Mouse (Mus musculus) CH12.LX (cell line): Measurements from ENCODE around the gene Pitpna. TPM values are rescaled to one million over a fixed set of nuclear protein-coding genes. Genes with fewer than 3 reads are reported as not detected.

Source experiments
- DNase-seq: peaks from one replicate; pipeline ENCODE4 v3.0.0-alpha.2; 2013; ENCODE audit errors: extremely low read depth
- H3K27ac ChIP-seq: 2 replicates; pipeline ENCODE4 v1.5.1; 2012; ENCODE audit warnings: low read depth, mild to moderate bottlenecking, control low read depth, moderate library complexity; ENCODE audit not compliant: insufficient read depth
- H3K27me3 ChIP-seq: replicated peaks from 2 replicates; pipeline ENCODE3; 2012; ENCODE audit warnings: inconsistent platforms
- H3K36me3 ChIP-seq, 2 experiments: replicated peaks in 1 of 2; 2 replicates each; pipeline versions ENCODE3 to v1.6.1; 2012; ENCODE audit warnings: inconsistent platforms in 1 of 2, low read length in 1 of 2, mild to moderate bottlenecking in 1 of 2, mixed read lengths in 1 of 2, moderate library complexity in 1 of 2; ENCODE audit not compliant: control insufficient read depth in 1 of 2, insufficient read depth in 1 of 2
- H3K4me1 ChIP-seq, 2 experiments: 2 replicates each; pipeline ENCODE4 v1.6.1; 2012; ENCODE audit warnings: inconsistent platforms in 1 of 2, moderate library complexity in 1 of 2; ENCODE audit not compliant: insufficient read depth in 2 of 2, control insufficient read depth in 1 of 2
- H3K4me2 ChIP-seq: 2 replicates; pipeline ENCODE4 v1.6.1; 2012; ENCODE audit warnings: low read depth, mild to moderate bottlenecking, control low read depth; ENCODE audit not compliant: poor library complexity, insufficient read depth, severe bottlenecking
- H3K4me3 ChIP-seq, 3 experiments: fragments of 150-350 bp in 1 of 3; sonication (generic) in 1 of 3; replicated peaks in 1 of 3; 2 replicates each; pipeline versions ENCODE3 to v1.5.1; 2011 to 2012; ENCODE audit warnings: low read depth in 2 of 3, low read length in 2 of 3, mild to moderate bottlenecking in 2 of 3, moderate library complexity in 2 of 3, control low read depth in 1 of 3, improper control_type of control experiment in 1 of 3, inconsistent platforms in 1 of 3, mixed read lengths in 1 of 3; ENCODE audit not compliant: poor library complexity in 1 of 3
- H3K79me2 ChIP-seq: replicated peaks from 2 replicates; pipeline ENCODE4 v1.6.1; 2012; ENCODE audit warnings: mild to moderate bottlenecking, moderate library complexity; ENCODE audit not compliant: control insufficient read depth, poor library complexity, insufficient read depth, severe bottlenecking; ENCODE audit errors: extremely low read depth
- H3K9ac ChIP-seq: 2 replicates; pipeline ENCODE4 v1.6.1; 2012; ENCODE audit warnings: low read depth, mild to moderate bottlenecking, control low read depth, moderate library complexity; ENCODE audit not compliant: insufficient read depth
- H3K9me3 ChIP-seq: replicated peaks from 2 replicates; pipeline ENCODE3; 2012; ENCODE audit warnings: low read length, inconsistent platforms, mixed read lengths
- BHLHE40 ChIP-seq: IDR thresholded peaks from 2 replicates; pipeline ENCODE4 v1.6.1; 2011; ENCODE audit warnings: mild to moderate bottlenecking, low read depth, low read length, improper control_type of control experiment
- CHD2 ChIP-seq: IDR thresholded peaks from 2 replicates; pipeline ENCODE4 v1.6.1; 2011; ENCODE audit warnings: low read length, improper control_type of control experiment
- ELF1 ChIP-seq: IDR thresholded peaks from 2 replicates; pipeline ENCODE4 v1.6.1; 2014; ENCODE audit warnings: low read depth, mild to moderate bottlenecking, inconsistent platforms, low read length, improper control_type of control experiment
- EP300 ChIP-seq: IDR thresholded peaks from 2 replicates; pipeline ENCODE4 v1.6.1; 2011; ENCODE audit warnings: low read length, improper control_type of control experiment
- ETS1 ChIP-seq: conservative IDR thresholded peaks from 2 replicates; pipeline ENCODE4 v1.6.1; 2012; ENCODE audit warnings: low read depth, mild to moderate bottlenecking, inconsistent platforms, low read length, improper control_type of control experiment, moderate library complexity
- GABPA ChIP-seq: IDR thresholded peaks from 2 replicates; pipeline ENCODE4 v1.6.1; 2012; ENCODE audit warnings: low read depth, low read length, improper control_type of control experiment, inconsistent platforms; ENCODE audit not compliant: insufficient replicate concordance
- IRF4 ChIP-seq: IDR thresholded peaks from 2 replicates; pipeline ENCODE4 v1.6.1; 2014; ENCODE audit warnings: low read depth, mild to moderate bottlenecking, inconsistent platforms, low read length, improper control_type of control experiment
- JUN ChIP-seq: IDR thresholded peaks from 2 replicates; pipeline ENCODE4 v1.6.1; 2011; ENCODE audit warnings: low read depth, mild to moderate bottlenecking, low read length, improper control_type of control experiment, moderate library complexity; ENCODE audit not compliant: insufficient read depth
- JUND ChIP-seq: conservative IDR thresholded peaks from 2 replicates; pipeline ENCODE4 v1.6.1; 2011; ENCODE audit warnings: low read depth, low read length, improper control_type of control experiment
- MAZ ChIP-seq: IDR thresholded peaks from 2 replicates; pipeline ENCODE4 v1.6.1; 2012; ENCODE audit warnings: low read depth, mild to moderate bottlenecking, inconsistent platforms, low read length, improper control_type of control experiment, moderate library complexity
- MEF2A ChIP-seq: IDR thresholded peaks from 2 replicates; pipeline ENCODE4 v1.6.1; 2014; ENCODE audit warnings: low read depth, mild to moderate bottlenecking, inconsistent platforms, low read length, improper control_type of control experiment, borderline replicate concordance
- MYC ChIP-seq: IDR thresholded peaks from 2 replicates; pipeline ENCODE4 v1.6.1; 2011; ENCODE audit warnings: low read depth, mild to moderate bottlenecking, improper control_type of control experiment, low read length
- NELFE ChIP-seq: IDR thresholded peaks from 2 replicates; pipeline ENCODE4 v1.6.1; 2011; ENCODE audit warnings: low read depth, low read length, improper control_type of control experiment
- NRF1 ChIP-seq: IDR thresholded peaks from 2 replicates; pipeline ENCODE4 v1.6.1; 2014; ENCODE audit warnings: low read depth, mild to moderate bottlenecking, inconsistent platforms, low read length, improper control_type of control experiment, moderate library complexity
- PAX5 ChIP-seq: IDR thresholded peaks from 2 replicates; pipeline ENCODE4 v1.6.1; 2012; ENCODE audit warnings: low read length, inconsistent platforms, mixed read lengths
- RCOR1 ChIP-seq: conservative IDR thresholded peaks from 2 replicates; pipeline ENCODE4 v1.6.1; 2012; ENCODE audit warnings: low read depth, mild to moderate bottlenecking, inconsistent platforms, low read length, improper control_type of control experiment
- SIN3A ChIP-seq: IDR thresholded peaks from 2 replicates; pipeline ENCODE4 v1.6.1; 2012; ENCODE audit warnings: low read length, improper control_type of control experiment, inconsistent platforms
- SMC3 ChIP-seq: IDR thresholded peaks from 2 replicates; pipeline ENCODE4 v1.6.1; 2011; ENCODE audit warnings: low read depth, low read length, improper control_type of control experiment
- TBP ChIP-seq: conservative IDR thresholded peaks from 2 replicates; pipeline ENCODE4 v1.6.1; 2011; ENCODE audit warnings: low read depth, low read length, improper control_type of control experiment
- TCF12 ChIP-seq: IDR thresholded peaks from 2 replicates; pipeline ENCODE4 v1.6.1; 2014; ENCODE audit warnings: low read depth, mild to moderate bottlenecking, inconsistent platforms, low read length, improper control_type of control experiment
- UBTF ChIP-seq: IDR thresholded peaks from 2 replicates; pipeline ENCODE4 v1.6.1; 2012; ENCODE audit warnings: low read depth, mild to moderate bottlenecking, inconsistent platforms, low read length, improper control_type of control experiment, moderate library complexity
- USF1 ChIP-seq: IDR thresholded peaks from 2 replicates; pipeline ENCODE4 v1.6.1; 2014; ENCODE audit warnings: low read depth, mild to moderate bottlenecking, inconsistent platforms, low read length, improper control_type of control experiment
- ZC3H11A ChIP-seq: IDR thresholded peaks from 2 replicates; pipeline ENCODE4 v1.6.1; 2012; ENCODE audit warnings: low read depth, mild to moderate bottlenecking, inconsistent platforms, low read length, improper control_type of control experiment
- ZKSCAN1 ChIP-seq: IDR thresholded peaks from 2 replicates; pipeline ENCODE4 v1.6.1; 2012; ENCODE audit warnings: low read depth, inconsistent platforms, low read length, improper control_type of control experiment, borderline replicate concordance
- ZMIZ1 ChIP-seq: IDR thresholded peaks from 2 replicates; pipeline ENCODE4 v1.6.1; 2012; ENCODE audit warnings: low read depth, mild to moderate bottlenecking, inconsistent platforms, low read length, improper control_type of control experiment
- ZNF384 ChIP-seq: IDR thresholded peaks from 2 replicates; pipeline ENCODE4 v1.6.1; 2012; ENCODE audit warnings: low read depth, low read length, improper control_type of control experiment, inconsistent platforms
- dilution Hi-C: fragments of 300-500 bp; cut with MboI; formaldehyde crosslinking; loops from 2 replicates; pipeline ENCODE4 v1.14.3; 2020; ENCODE audit warnings: low sequenced_read_pairs; ENCODE audit not compliant: extremely low pct_unique_long_range_greater_than_20kb, extremely low pct_ligation_motif_present
- in situ Hi-C: fragments of 300-500 bp; cut with MboI; formaldehyde crosslinking; loops from 3 replicates; pipeline ENCODE4 v1.14.3; 2019; ENCODE audit warnings: low sequenced_read_pairs, low pct_ligation_motif_present, low pct_unique_long_range_greater_than_20kb, mixed read lengths
- polyA plus RNA-seq: library from polyadenylated mRNA; unstranded; fragments of >175 nt; gene quantifications from 2 replicates; pipeline ENCODE4 v1.2.1, GENCODE M21; 2012; ENCODE audit warnings: low read depth; ENCODE audit not compliant: insufficient read length
- total RNA-seq, 2 experiments: library from RNA; depleted of rRNA; stranded (reverse); fragments of 300-350 nt in 1 of 2; fragments of >200 nt in 1 of 2; gene quantifications; 2 replicates each; pipeline ENCODE4 v1.2.3; 2012 to 2014

Pitpna gene
- total and polyA plus RNA-seq, 3 experiments: 61.8 to 243 (median 80.7) TPM

DNA sequence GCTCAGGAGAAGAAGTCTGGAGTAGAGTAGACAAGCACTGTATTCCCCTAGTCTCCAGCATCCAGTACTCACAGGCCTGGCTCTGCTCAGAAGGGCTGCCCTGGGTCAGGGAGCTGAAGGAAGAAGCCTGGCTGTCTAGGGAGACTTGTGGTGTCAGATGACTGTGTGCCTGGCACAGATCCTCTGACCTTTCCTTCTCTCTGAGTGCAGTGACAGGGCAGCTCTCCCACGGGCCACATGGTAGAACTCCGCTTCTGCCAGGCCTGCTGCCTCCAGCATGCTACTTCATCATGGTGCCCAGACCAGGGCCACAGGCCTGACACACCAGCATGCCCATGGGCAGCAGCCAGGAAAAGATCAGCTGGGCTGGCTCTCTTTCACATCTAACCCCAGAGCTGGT lies 22.0 kb upstream of the Pitpna start:
- Histone ChIP-seq H3K4me2 (no peak overlapping the region), H3K79me2 (no peaks in the 10 kb centered on the region), H3K4me1 (peaks cover 39 to 76% of the 10 kb centered on the region in 2 experiments), H3K27ac (no peak overlapping the region), H3K4me3 (no peak overlapping the region), H3K36me3 (peaks cover 20 to 64% of the 10 kb centered on the region in 2 experiments), H3K9ac (no peak overlapping the region), H3K9me3 (no peaks in the 10 kb centered on the region), H3K27me3 (no peaks in the 10 kb centered on the region)
- dilution Hi-C loops: no loop called here
- DNase-seq: no peak
- TF ChIP-seq IRF4: no peak
- no peak for TF ChIP-seq JUN
- TF ChIP-seq ZKSCAN1: no peak
- no peak for TF ChIP-seq PAX5
- TF ChIP-seq ZC3H11A: no peak
- TF ChIP-seq USF1: no peak
- TF ChIP-seq CHD2: no peak
- TF ChIP-seq GABPA: no peak
- no peak for TF ChIP-seq NRF1
- TF ChIP-seq SIN3A: no peak
- TF ChIP-seq BHLHE40: no peak
- no peak for TF ChIP-seq EP300
- no peak for TF ChIP-seq ZMIZ1
- no peak for TF ChIP-seq MYC
- no peak for TF ChIP-seq RCOR1
- TF ChIP-seq TCF12: no peak
- TF ChIP-seq MEF2A: no peak
- in situ Hi-C loops: no loop called here

- H3K36me3 ChIP-seq: peaks cover 20 to 69% of the 10 kb centered on the region in 2 experiments
- H3K9me3 ChIP-seq: no peaks in the 10 kb centered on the region
- H3K79me2 ChIP-seq: no peaks in the 10 kb centered on the region
- DNase-seq: no peak
- H3K4me1 ChIP-seq: peaks cover 35 to 75% of the 10 kb centered on the region in 2 experiments
- in situ Hi-C loops: no loop called here
- H3K27ac ChIP-seq: no peak overlapping the region
- H3K4me2 ChIP-seq: no peak overlapping the region
- H3K4me3 ChIP-seq: no peak overlapping the region
- no peaks in the 10 kb centered on the region for H3K27me3 ChIP-seq
- TF ChIP-seq BHLHE40 (no peak), ELF1 (no peak), UBTF (no peak), MAZ (no peak), SIN3A (no peak), TBP (no peak), SMC3 (no peak), NELFE (no peak), JUND (no peak), PAX5 (no peak), ZNF384 (no peak), ETS1 (no peak)
- TF ChIP-seq, all 38 proteins: peak for 0
- dilution Hi-C loops: no loop called here
- no peak overlapping the region for H3K9ac ChIP-seq
These were observed 21.4 kb upstream of the Pitpna start for GRCm38 (mm10) chr11:75566276-75567196.
